Mouse (Mus musculus) spleen, adult 12 weeks (tissue): ENCODE measurements at regions not wholly inside any gene's neighbourhood (a gene's known extent, or its start where the extent isn't known, plus 50 kb on each side); places are given as distances from the start of the nearest gene placed in this dataset.

ENCODE experiments used
- DNase-seq: peaks from one replicate; pipeline ENCODE4 v3.0.0; 2022; ENCODE audit warnings: low spot score

GRCm38 (mm10) chr12:77976952-77977351, 217.1 kb upstream of the Gm6657 start:
- DNase-seq = no peak

- DNase-seq = no peak
These were observed 207.3 kb upstream of the Gm6657 start for GRCm38 (mm10) chr12:77986738-77987137.

- DNase-seq = no peak
These were observed 204.3 kb upstream of the Gm6657 start for GRCm38 (mm10) chr12:77989766-77990165.

GRCm38 (mm10) chr12:77991627-77992026, 202.4 kb upstream of the Gm6657 start:
- DNase-seq = no peak

- DNase-seq = no peak
These were observed 199.9 kb upstream of the Gm6657 start for GRCm38 (mm10) chr12:77994176-77994575.

GRCm38 (mm10) chr12:77997916-77998315, 196.1 kb upstream of the Gm6657 start:
- no peak for DNase-seq

GRCm38 (mm10) chr12:78000401-78000800, 193.6 kb upstream of the Gm6657 start:
- DNase-seq = no peak

- DNase-seq = no peak
These were observed 192.2 kb upstream of the Gm6657 start for GRCm38 (mm10) chr12:78001846-78002245.

- DNase-seq = no peak
These were observed 160.3 kb upstream of the Gm6657 start for GRCm38 (mm10) chr12:78033766-78034165.

GRCm38 (mm10) chr12:78046582-78046981, 147.5 kb upstream of the Gm6657 start:
- no peak for DNase-seq

- no peak for DNase-seq
These were observed 138.1 kb upstream of the Gm6657 start for GRCm38 (mm10) chr12:78055956-78056355.

GRCm38 (mm10) chr12:78057166-78057565, 136.9 kb upstream of the Gm6657 start:
- DNase-seq = no peak

GRCm38 (mm10) chr12:78059965-78060364, 134.1 kb upstream of the Gm6657 start:
- DNase-seq = no peak

GRCm38 (mm10) chr12:78066024-78066423, 128.0 kb upstream of the Gm6657 start:
- DNase-seq = no peak

- no peak for DNase-seq
These were observed 121.1 kb upstream of the Gm6657 start for GRCm38 (mm10) chr12:78072935-78073334.

- DNase-seq = no peak
These were observed 119.7 kb upstream of the Gm6657 start for GRCm38 (mm10) chr12:78074290-78074802.

GRCm38 (mm10) chr12:78077285-78077684, 116.8 kb upstream of the Gm6657 start:
- no peak for DNase-seq

- no peak for DNase-seq
These were observed 111.9 kb upstream of the Gm6657 start for GRCm38 (mm10) chr12:78082163-78082562.

GRCm38 (mm10) chr12:78086016-78086415, 108.0 kb upstream of the Gm6657 start:
- no peak for DNase-seq

- no peak for DNase-seq
These were observed 106.1 kb upstream of the Gm6657 start for GRCm38 (mm10) chr12:78087921-78088320.

GRCm38 (mm10) chr12:78094471-78094870, 99.6 kb upstream of the Gm6657 start:
- DNase-seq = no peak

- DNase-seq = no peak
These were observed 98.7 kb upstream of the Gm6657 start for GRCm38 (mm10) chr12:78095352-78095751.

GRCm38 (mm10) chr12:78095916-78096315, 98.1 kb upstream of the Gm6657 start:
- DNase-seq = no peak

- DNase-seq = no peak
These were observed 96.9 kb upstream of the Gm6657 start for GRCm38 (mm10) chr12:78097119-78097518.

- DNase-seq = no peak
These were observed 96.3 kb upstream of the Gm6657 start for GRCm38 (mm10) chr12:78097692-78098091.
